Mouse (Mus musculus): ENCODE measurements at regions not wholly inside any gene's neighbourhood (a gene's known extent, or its start where the extent isn't known, plus 50 kb on each side); places are given as distances from the start of the nearest gene placed in this dataset.

- peak; percentile 50 for DNase-seq
Observed at GRCm38 (mm10) chr1:27062311-27062710, 375.1 kb upstream of the 4931408C20Rik start.

All from heart, adult 11 months (tissue).